Mouse (Mus musculus): ENCODE measurements around the gene Peg3.

Gene Peg3

DNA sequence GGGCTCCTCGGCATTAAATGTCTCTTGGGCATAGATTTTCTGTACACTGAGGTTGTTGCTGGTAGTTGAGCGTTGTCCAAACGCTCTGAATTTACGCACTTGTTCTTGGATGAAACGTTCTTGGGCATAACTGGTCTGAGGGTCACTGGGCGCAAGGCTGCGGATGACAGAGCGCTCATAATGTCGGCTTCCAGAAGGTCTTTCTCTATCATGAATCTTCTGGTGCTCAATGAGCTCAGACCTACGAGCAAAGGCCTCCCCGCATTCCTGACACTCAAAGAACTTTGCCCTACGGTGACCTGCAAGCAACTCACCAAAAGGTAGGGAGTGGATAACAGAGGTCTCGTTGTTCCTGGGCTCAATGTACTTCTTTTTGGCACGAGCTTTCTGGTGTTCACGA is 20.8 kb downstream of the Peg3 start:
- no peak for DNase-seq (ENCODE audit: low read depth)

DNA sequence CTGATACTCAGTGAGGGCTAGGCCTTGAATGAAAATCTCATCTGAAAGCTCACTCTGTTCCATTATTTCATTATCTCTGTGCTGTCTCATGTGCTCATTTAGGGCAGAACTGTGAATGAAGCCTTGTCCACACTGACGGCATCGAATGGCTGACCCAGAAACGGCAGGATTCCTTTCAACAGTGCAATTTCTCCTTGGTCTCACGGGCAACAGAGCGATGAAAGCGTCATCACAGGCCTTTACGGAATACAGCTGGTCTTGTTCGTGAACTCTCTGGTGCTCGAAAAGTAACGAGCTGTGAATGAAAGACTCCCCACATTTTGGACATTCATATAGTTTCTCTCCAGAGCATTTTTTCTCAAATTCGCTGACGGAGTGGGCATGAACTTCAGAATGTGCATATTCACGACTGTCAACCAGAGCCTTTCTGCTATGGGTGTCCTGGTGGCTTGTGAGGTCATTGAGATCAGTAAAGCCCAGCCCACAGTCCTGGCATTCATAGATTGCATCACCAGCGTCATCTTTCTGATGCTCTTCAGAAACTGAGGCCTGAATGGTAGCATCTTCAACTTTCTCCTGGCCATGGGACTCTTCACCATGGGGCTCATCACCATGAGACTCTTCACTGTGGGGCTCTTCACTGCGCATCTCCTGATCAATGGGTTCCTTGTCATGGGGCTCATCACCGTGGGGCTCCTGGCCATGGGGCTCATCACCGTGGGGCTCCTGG is 21.6 kb downstream of the Peg3 start:
- DNase-seq (ENCODE audit: low read depth), result no peak

DNA sequence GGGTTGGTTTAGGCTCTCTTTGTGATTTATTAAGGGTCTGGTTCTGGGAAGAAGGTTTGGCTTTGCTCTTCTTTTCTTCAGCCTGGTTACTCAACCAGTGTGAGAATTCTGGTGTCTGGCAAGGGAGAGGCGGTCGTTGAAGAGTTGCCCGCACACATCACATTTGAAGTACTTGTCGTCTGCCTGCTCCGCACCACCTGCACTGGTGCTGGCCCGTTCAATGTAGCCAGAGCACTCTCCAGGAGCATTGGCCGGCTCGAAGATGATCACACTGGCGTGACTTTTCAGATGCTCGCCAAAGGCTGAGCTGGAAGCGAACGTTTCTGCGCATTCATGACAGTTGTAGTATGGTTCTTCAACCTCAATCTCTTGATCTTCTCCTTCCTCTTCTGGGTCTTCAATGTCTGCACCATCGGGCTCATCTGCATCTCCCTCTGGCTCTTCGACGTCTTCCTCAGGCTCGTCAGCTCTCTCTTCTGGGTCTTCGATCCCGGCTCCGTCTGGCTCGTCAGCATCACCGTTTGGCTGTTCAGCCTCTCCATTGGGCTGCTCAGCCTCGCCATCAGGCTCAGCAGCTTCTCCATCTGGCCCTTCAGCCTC is 22.7 kb downstream of the Peg3 start:
- DNase-seq (ENCODE audit: low read depth), result no peak

DNA sequence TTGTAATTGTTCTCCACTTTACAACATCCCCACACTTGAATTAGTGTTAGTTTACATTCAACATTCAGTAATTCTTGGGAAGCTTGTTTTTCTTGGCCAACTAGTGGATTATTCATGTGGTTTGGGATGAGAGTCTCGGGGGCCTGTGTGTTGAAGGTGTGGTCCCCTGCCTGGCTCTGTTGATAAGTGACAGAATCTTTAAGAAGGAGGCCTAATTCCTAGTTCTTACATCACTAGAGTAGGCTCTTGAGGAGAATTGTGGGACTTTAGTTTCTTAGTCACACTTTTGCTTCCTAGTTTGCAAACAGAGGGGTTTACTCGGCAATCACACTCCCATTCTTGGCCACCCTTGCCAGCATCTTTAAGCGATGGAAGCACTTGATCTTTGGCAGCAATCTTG is 31.0 kb downstream of the Peg3 start:
- no peak for DNase-seq (ENCODE audit: low read depth)

DNA sequence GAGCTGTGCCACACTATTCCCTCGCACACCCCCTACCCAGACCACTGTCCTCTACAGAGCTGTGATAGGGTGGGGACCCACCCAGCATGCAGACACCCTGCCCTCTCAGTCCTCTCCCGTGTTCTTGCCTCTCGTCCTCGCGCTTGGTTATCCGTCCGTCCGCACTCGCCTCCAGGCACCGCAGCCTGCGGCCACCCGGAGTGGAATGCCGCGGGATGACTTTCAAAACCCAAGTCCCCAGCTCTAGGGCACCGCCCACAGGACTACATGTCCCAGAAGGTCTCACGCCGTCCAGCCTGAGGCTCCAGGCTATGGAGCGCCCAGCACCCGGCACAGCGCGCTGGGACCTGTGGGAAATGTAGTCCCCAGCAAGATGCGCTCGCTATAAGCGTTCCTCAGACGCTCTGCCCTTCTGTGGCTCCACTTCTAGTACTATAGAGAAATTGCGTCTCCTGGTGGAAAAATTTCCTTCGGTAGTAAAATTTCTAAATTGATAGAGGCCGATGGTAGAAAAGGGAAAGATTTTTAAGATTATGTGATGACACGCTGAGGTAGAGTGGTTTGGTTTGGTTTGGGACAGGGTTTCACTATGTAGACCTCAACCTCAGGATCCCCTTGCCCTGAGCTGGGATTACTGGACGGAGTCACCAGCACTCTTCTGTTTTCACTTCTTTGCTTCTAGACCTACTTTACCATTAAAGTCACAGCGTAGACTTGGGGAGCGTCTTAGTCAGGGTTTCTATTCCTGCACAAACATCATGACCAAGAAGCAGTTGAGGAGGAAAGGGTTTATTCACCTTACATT is 33.8 kb downstream of the Peg3 start, which contains the start of gene Zim1:
Gene Zim1, minus strand, starts transcription at position 210 of the 805 bp plus-strand sequence.
- no peak for DNase-seq (ENCODE audit: low read depth)

DNA sequence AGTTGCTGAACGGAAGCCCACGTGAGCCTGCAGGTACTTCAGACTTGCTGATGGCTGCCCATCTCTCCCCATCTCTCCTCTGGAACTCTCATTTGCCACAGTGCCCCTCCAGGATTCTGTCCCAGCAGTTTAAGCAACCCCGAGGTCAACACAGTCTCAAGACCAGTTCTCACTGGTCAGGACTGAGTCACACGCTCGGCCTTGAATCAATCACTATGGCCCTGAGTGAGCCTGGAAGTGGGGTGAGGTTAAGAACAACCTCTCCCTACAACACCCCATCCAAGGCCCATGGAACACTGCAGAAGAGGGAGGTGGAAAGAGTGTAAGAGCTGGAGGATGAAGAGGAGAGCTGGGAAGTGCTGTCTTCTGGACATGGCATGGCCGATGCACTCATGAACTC is 44.7 kb downstream of the Peg3 start:
- no peak for DNase-seq (ENCODE audit: low read depth)

DNA sequence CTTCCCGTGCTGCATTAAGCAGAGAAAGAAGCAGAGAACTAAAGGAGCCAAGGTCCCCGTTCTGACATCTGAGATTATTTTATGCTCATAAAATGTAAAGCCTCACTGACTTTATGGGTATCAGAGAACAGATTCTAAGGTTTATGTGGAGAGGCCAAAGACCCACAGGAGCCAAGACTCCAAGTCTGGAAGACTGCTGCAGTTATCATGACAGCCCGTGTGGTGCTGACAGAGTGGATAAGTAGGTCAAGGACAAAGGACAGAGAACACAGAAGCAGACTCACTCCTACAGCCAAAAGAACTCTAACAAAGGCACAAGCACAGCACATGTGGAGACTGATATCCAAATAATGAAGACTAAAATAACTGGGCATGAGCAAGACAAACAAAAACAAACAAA is 63.5 kb downstream of the Peg3 start:
- DNase-seq (ENCODE audit: low read depth), result no peak

DNA sequence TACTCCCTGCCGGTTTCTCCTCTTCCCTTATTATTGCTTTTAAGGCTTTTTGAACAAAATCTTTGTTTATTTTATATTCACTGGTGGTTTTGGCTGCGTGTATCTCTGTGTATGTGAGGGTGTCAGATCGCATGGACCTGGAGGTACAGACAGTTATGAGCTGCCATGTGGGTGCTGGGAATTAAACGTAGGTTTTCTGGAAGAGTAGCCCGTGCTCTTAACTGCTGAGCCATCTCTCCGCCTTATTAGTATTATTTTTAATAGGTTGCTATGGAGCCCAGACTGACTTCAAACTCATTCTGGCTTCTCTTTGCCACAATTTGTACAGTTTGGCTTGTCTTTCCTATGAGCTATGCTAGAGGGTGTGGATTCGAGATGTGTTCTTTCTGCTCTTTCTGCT is 66.8 kb downstream of the Peg3 start:
- no peak for DNase-seq (ENCODE audit: low read depth)

DNA sequence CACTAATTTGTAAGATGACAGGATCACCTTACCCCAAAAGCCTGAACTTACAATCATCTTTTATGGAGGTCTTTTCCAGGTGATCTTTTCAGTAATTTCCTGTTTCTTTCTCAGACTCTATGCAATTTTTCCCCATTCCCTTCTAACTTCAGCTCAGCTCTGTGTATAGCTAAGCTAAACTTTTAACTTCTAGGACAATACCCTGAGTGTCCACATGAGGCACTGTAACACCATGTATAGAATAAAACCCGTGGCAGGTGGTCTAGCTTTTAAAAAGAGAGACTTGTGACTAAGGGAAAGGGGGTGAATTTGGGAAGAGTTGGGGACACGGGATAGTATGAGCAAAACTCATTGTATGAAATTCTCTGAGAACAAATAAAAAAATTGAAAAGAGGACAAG is 70.6 kb downstream of the Peg3 start:
- DNase-seq (ENCODE audit: low read depth), result peak; percentile 0

DNA sequence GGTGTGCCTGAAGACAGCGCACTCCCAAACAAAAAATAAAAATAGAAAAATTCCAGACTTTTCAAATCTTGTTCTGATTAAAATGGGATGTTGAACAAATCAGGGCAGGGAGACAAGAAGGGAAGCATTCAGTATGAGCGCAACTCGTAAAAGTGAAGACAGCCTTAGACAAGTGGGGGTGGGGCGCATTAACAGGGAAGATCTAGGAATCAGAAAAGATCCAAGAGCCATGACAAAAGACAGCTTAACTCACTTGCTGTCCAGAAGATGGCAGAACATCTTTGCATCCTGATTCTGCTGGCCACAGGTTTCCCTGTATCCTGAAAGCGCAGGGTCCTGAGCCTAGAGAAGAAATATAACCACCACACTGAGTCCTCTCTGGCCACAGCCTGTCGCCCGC is 71.6 kb downstream of the Peg3 start:
- DNase-seq (ENCODE audit: low read depth), result no peak

Data from c-Kit-positive CD71-positive TER-119-negative erythroid progenitor cells, embryonic 14.5 days (primary cell).